Mouse (Mus musculus) brain, adult 2 months (tissue): Measurements from ENCODE around the gene Lyrm4.

Experiments used
- DNase-seq: peaks from one replicate; pipeline ENCODE4 v3.0.0; 2011; ENCODE audit warnings: low read depth, low spot score

The Lyrm4 gene

DNA sequence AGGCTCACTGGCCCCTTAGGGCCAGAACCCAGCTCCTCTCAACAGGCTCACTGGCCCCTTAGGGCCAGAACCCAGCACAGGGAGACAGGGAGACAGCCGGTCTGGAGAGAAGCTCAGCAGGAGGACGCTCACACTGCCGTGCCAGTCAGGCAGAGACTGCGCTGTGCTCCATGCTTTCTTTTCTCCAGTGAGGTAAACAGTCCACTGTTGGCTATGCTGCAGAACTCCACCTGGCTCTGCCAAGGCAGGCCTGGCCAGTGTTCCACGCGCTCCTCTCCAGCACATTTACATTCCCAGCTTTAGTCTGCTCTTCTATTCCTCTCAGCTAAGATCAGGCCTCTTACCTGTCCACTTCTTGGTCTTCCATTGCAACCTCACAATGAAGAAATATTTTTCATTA is 11.7 kb downstream of the Lyrm4 start:
- DNase-seq: peak; percentile 84

DNA sequence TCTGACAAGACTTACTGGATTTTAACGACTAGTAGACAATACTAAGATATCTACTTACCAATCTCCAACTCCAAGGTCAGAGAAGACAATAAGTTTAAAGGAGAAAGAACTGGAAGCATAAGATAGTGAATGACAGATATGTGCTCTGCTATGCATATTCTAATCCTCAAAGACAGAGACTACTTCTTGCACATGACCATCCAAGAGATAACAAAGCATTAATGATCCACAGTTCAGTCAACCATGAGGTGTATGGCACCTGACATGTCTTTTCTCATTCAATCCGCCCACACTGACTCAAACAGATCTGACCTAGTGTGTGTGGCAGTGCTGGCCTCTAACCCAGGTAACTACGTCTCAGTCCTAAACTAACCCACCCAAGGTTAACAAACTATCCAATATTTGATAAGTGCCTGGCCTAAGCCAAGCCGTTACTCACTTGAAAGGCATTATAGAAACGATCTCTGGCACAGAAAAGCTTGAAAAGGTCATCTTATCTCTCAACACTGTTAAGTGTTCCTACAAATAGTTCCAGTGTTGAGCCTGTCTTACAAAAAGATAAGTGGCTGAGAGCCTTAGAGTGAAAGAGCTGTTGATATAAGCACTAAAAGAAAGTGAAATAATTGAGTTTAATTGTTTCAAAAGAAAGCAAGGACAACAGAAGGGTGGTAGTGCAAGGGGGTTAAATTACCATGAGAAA is 20.5 kb downstream of the Lyrm4 start:
- no peak for DNase-seq

DNA sequence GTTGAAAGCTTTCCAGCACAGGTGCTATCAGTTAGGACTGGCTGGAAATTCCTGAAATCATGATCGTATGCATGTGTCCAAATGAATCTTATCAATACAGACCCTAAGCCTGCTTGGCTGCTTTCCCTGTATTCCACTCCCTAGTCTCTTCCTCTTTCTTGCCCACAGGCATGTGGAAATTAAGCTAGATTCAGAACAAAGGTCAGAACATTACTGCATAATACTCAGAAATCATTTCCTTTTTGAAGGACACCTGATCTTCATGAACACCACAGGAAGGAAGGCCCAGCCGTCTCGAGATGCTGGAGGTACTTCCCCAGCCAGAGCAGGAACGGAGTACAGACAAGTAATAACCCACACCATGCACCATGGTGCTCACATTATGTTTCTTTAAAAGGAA is 29.2 kb downstream of the Lyrm4 start:
- no peak for DNase-seq

DNA sequence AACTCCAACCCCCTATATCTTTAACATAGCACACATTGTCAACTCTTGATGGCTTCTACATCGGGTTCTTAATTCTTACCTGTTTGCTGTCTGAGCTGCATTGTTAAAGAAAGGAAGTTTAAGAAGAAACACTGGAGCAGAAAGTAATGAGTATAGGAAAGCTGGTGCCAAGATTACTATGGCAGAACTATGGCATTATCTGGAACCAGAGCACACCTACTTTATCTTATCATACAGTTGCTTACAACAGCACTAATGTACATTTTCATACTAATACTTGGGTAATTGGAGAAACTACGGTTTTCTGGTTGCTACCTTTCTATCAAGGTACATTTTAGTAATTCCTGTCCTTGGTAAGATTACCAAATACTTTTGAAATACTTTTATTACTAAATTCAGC is 29.9 kb downstream of the Lyrm4 start:
- no peak for DNase-seq

DNA sequence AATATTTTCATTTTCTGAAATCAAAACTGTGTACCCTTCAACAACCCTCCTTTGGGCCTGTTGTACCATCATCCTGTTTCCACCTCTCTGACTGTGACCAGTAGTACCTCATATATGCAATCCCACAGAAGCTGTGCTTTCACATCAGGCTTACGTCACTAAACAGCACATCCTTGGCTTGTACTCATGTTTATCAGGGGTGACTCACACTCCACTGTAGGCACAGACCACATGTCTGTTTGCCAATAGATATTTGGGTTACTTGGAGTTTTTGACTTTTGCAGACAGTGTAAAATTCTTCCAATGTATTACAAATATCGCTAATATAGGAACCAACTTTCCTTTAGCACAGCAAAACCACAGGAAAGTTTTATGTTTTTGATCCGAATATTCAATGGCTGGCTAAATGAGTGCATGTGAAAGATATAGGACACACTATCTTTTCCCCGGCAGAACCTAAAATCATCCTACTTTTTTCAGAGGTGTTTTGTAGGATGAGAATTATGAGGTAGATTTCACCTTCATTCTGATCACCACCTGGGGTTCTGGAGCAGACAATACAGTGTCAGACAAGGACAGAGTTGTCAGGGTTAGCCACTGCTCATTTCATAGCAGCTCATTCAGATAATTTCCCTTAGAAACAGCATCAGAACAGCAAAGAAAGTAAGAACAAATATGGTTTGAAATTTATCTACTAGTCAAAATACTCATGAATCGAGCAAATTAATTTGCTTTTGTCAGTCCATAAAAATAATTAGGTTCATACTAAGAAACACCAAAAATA is 30.5 kb downstream of the Lyrm4 start:
- DNase-seq: peak; percentile 53

DNA sequence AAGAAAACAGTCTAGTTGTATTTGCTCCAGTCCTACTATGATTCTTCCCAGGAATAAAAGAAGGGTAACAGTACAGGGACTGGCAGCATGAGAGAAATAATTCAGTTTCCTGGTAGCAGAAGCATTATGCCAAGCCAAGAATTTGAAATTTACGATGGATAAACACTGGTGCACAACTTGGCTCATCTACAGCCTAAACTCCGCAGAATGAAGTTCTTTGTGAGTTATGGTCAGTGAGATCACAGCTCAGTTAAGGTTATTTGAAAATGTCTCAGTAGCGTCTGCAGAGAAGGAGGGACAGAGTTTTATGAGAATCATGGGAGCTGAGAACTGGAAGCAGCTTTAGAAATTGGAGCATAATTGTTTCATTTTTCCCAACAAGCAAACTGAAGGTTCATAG is 31.4 kb downstream of the Lyrm4 start:
- no peak for DNase-seq

DNA sequence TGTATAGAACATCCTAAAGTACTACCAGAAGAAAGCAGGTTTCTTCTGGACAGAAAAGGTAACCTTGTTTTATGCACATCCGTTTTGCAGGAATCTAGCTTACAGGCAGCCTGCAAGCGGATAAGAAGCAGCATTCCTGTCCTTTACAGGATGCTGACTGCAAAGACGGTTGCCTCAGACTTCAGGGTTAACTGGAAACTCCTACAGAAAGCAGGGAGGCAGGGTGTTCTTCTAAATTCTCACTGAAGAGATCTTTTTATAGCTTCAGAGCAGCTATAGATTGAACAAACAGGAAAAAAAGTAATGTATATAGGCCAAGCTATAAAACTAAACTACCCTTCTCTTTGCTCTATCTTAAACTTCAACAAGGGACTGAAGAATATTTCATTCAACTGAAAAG is 32.6 kb downstream of the Lyrm4 start:
- DNase-seq: peak; percentile 70

DNA sequence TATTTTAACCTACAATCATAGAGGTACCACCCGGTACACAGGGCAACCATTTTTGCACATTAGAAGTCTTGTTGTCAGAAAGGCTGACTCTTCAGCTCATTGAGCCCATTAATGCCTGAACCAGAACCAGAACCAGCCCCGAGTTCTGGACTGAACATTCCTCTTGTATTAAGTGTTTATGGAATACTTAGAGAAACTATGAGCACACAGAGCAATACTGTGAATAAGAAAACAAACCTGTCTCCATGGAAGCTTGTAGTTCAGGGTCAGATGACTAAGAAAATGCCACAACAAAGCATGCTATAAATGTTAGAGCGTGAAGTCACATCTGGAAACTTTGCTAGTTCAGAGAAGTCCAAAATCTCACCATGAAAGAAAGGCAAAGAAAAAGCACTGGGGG is 35.7 kb downstream of the Lyrm4 start:
- DNase-seq: no peak

DNA sequence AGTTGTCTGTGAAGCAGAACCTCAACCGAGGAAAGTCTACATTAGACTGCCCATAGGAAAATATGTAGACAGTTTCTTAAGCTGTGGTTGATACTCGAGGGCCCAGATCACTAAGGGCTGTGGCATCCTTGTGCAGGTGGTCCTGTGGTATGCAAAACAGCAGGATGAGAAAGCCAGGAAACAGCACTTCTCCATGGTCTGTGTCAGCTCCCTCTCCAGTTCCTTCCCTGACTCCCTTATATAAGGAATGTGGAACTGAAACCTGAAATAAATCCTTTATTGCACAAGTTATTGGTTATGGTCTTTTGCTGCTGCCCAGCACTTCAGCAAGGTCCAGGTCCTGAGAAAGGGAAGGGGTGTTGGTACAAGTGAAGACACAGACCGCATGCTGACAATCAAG is 42.8 kb downstream of the Lyrm4 start:
- DNase-seq: no peak

DNA sequence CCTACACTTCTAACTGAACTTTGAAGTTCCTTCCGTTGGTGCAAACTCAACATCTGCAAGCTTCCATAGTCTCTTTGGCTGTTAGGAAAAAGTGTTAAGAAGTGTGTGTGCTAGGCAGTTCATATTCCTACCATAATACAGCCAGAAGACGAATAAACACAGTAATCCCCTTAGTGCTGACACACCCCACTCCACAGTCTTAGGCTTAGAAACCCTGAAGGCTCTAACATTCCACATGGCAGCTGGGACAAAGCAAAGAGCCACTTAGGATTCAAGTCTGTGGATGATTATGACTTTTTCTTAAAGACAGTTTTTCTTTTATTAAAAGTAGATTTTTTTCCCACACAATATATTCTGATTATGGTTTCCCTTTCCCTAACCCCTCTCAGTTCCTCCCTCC is 50.6 kb downstream of the Lyrm4 start:
- DNase-seq: no peak

DNA sequence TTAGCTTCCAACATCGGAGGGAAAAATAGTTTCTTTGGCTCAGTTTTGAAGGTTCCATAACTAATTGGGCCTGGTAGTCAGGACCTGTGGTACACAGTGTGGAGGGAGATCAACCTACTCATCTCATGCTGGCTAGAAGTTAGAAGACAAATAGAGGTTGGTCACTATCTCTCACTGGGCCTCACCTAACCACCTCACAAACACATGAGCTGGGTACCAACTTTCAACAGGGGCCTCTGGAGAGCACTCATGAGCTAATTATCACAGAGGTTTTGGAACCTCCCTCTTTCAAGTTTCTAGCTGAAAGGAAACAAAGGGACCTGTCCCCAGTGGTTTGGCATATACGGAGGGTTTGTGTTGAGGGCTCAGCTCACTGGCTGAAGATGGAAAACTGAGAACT is 59.8 kb downstream of the Lyrm4 start:
- DNase-seq: no peak

DNA sequence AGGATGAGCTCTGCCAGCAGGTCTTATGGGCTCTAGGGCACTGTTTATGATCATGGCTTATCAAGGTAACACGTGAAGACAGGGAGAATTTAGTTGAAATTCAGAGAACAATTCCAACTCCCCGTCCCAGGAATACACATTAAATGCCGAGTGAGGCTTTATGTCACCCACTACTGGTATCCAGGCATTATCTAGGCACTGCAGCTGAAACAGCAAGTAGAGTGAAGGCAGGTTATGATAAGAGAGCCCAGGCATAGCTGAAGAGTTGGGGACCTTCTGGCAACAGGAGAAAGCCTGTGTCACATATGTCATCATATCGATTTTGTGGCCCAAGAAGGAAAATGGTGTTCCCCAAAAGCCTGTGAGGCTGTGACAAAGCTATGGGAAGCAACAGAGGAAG is 60.4 kb downstream of the Lyrm4 start:
- DNase-seq: no peak

DNA sequence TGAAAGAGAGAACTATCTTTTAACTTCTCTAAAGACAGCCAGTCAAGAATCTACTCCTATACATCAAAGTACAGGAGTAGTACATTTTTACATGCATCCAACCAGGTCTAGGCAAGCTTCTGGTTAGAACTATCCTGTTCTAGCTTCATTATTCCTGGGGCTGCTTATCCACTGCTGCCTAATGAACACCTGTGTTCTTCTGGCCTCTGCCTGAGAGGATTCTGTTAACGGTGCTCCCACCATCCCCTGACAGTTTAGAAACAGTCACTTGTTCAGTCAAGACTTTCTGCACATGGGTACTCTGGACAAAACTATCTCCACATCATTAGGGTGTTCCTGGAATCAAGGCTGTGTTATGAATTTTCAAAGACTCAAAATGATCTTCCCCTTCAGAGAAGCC is 60.8 kb downstream of the Lyrm4 start:
- DNase-seq: no peak

DNA sequence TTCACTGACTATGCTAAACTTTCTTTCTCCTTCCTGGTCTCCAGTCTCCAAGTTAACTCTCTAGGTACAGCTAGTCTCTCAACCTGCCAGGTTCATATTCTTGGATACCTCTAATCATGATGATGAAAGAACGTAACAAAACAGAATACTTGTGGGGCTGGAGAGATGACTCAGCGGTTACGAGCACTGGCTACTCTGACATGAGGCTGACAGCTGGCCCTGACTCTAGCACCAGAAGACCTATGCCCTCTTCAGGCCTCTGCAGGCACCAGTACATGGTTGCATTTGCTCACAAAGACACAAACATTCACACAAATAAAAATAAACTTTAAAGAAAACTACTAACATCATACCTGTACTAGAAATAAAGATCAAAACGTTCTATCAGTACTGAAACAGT is 81.8 kb downstream of the Lyrm4 start:
- no peak for DNase-seq

DNA sequence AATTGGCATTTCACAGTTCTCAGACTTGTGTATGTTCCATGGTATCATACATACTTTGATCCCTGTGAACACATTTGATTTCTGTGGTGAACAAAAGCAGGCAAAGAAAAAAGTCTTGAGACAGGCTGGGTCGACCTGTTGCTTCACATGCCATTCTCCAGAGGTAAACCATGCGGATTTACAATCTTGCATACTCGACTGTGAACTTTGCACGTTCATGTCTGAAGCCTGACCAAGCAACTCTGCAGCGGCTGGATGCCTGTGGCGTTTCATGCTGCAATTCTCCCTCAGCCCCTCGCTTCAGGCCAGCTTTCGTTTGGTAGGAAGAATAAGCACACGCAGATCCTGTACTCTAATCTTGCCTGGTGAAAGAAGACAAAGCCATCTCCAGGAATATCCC is 85.4 kb downstream of the Lyrm4 start:
- no peak for DNase-seq

DNA sequence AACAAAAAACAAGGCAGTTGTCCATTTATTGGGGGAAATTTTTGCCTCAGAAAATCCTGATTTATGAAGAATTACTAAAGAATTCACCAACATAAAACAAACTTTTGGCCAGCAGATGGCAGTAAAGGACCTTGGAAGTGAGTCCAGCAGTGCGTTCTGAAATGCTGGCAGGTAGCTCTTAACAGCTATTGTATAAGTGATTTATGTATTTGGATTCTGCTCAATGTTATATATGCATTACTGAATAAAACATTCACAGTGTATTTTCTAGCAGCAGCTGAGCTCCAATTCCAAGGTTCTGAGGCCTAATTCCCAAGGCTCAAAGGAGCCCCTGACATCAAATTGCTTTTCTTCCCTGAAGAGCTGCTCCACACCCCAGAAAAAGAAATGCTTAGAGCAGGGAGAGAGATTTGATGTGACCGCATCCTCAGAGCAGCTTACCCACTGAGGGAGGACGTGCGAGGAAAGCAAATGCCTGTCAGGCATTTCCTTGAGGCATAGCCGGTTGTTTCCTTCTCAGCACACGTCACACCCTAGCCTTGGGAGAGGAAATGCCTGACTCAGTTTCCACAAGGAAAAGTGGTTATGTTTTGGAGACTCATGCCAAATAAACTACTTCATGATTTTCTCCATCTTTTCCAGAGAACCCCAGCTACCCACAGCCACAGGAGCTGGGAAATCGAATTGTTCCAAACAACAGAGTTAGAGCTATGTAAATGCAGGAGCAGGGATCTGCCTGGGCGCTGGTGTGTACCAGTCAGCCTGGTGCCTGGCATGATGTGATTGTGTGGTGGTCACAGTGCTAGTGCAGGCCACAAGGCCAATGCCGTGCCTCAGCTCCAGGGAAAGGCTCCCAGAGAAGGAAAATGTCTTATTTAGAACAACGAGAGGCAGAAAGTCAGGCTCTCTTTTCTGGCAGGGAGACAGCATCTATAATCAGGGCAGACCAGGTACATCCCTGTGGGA is 97.7 kb downstream of the Lyrm4 start:
- peak; percentile 96 for DNase-seq

DNA sequence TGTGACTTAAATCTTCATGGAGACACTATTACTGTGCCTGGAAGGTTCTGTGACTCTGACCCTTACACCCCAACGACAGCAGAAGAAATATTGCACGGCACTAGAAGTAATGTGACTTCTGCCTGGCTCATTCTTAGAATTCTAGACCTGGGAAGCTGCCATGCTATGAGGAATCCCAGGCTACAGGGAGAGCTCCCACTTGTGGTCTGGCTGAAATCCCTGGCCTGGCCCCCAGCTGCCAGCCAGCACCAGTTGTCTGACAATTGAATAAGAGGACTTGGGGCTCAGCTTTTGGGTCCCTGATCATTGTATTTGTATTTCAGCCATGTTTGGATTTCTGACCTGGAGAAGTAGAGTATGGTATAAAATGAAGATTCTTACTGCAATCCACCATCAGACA is 99.3 kb downstream of the Lyrm4 start:
- no peak for DNase-seq

DNA sequence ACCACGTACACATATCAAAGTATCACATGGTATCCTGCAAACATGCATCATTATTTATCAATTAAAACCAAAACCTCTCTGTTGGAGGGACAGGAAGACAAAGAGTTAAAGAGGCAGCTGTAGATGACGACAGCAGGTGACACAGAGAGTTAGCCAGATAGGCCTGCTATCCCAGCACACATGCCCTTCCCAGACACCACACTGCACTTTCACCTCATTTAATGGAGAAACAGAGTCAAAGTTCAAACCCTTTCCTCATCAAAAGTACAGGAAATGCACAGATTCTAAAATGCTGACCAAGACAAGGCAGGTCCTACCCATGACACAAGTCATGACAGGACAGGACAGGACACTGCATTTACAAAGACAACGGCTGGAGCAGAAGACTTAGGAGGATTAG is 101.7 kb downstream of the Lyrm4 start:
- DNase-seq: no peak

DNA sequence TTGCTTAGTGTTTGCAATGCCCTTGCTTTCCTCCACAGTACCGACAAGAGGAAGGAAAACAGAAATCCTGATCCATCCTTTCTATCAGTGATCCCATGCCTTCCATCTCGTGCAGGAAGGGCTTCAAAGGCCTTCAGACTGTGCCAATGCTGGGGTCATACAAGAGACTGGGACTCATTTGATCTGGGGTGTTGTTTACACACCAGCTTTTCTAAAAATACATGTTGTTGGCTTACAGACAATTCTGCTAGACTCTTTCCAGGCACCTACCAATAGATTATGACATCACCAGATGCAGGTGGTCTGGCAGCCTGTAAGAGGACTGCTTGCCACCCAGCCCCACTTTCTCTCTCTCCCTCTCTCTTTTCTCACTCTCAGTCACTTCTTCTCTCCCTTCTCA is 107.3 kb downstream of the Lyrm4 start:
- DNase-seq: no peak

DNA sequence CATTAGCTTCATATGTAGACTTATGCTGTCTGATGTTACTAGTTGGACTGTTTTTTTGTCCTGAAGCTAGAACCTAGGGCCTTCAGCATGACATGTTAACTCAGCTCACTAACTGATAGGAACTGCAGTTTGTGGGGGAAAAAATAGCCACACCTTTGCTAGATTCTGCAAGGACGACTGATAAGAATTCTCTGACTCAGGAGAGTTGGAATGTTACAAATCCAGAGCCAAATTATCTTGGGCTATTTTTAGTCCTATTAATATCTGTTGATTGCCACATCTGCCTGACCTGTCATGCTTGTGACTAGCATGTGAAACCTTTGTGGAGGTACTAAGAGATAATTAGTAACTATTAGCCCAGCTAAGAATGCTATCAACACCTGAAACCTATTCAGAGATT is 116.5 kb downstream of the Lyrm4 start:
- no peak for DNase-seq

DNA sequence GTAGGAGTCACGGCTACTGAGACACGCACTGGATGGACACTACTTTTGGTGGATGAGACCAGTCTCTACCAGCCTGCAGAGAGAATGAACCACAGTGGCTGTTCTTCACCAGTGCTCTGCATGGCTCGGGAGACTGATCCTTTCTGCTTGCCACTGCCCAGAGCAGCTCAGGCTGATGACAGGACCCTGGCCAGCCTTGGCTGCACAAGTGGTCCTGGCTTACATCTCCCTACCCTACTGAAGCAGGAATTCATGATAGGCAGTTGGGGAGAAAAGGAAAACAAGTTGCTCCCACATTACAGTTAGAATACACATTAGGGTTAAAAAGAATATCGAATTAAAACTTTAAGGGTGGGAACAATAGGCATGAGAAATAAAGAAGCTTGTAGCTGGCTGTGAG is 119.7 kb downstream of the Lyrm4 start:
- DNase-seq: no peak

DNA sequence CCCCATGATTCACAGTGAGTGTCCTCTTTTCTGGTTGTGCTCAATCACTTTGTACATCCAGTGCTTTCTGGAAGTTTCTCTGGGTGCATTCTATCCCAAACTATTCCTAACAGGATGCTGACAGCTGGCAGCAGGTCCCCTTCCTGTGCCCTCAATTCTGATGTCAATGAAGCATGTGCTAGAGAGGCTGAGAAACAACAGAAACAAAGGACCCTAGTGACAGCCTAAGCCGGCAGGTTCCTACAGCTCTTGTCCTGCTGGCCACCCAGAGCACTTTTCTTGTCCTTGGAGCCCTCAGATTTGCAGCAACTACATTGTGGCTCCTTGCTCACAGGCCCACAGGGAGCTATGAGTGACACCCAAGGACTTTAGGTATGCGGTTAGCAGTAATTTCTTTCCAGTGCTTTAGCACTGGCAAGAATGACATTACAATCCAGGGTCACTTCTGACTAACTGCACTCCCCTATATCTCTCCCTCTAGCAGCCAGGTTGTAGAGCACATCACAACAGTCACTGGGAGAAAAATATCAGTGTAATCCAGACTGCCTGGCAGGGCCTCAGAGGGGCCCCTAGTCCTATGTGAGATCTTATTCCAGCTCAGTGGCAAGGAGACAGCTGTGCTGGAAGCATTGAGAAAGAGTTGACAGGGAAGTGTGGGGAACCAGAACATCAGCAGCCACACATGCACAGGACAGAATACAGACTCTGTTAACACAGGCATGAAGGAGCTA is 121.5 kb downstream of the Lyrm4 start:
- no peak for DNase-seq
